16 mouse cellular contexts compared by ENCODE assay signal in genomic region chr19:14591809-14592535, GRCm38 (mm10). TPM values are rescaled to one million over a fixed set of nuclear protein-coding genes. Genes with fewer than 3 reads are reported as not detected.
DNase-seq lines count a peak whose midpoint lies in the region; ATAC-seq lines count a peak whose summit lies in the region.
"Had no signal": no experiment of that assay in that cellular context is flagged by ENCODE, and none has a peak within 500 bp of the region (broad histone marks: within the 10 kb centered on the region; RNA-seq: fewer than 3 reads in every experiment).

No protein-coding gene starts in this region.

- no peaks in the 10 kb centered on the region for H3K36me3 ChIP-seq in hindbrain, embryonic 11.5 days (ENCODE audit: control insufficient read depth, insufficient read depth, low read length)
- H3K36me3 ChIP-seq in hindbrain, embryonic 10.5 days = peaks cover 44% of the 10 kb centered on the region
- peaks cover 53% of the 10 kb centered on the region for H3K36me3 ChIP-seq in forebrain, embryonic 10.5 days (replicated peaks)
- H3K36me3 ChIP-seq in hindbrain, embryonic 14.5 days (replicated peaks; ENCODE audit: control insufficient read depth, insufficient read depth) = peaks cover 4% of the 10 kb centered on the region; the same call in 1 of the 2 replicates
- H3K36me3 ChIP-seq in neural tube, embryonic 12.5 days = no peaks in the 10 kb centered on the region

- WGBS in hindbrain, embryonic 11.5 days = 74% methylated on average over 10 of the region's 10 CpGs
- 75% methylated on average over 10 of the region's 10 CpGs for WGBS in hindbrain, embryonic 10.5 days
- 61% methylated on average over 10 of the region's 10 CpGs for WGBS in forebrain, embryonic 10.5 days
- WGBS in hindbrain, embryonic 14.5 days = 40% methylated on average over 10 of the region's 10 CpGs
- 59% methylated on average over 10 of the region's 10 CpGs for WGBS in neural tube, embryonic 12.5 days

- H3K9me3 ChIP-seq in hindbrain, embryonic 11.5 days (ENCODE audit: control insufficient read depth, low read length) = no peaks in the 10 kb centered on the region
- no peaks in the 10 kb centered on the region for H3K9me3 ChIP-seq in hindbrain, embryonic 10.5 days
- no peaks in the 10 kb centered on the region for H3K9me3 ChIP-seq in forebrain, embryonic 10.5 days
- H3K9me3 ChIP-seq in hindbrain, embryonic 14.5 days (ENCODE audit: control insufficient read depth, low read length) = no peaks in the 10 kb centered on the region
- H3K9me3 ChIP-seq in neural tube, embryonic 12.5 days = no peaks in the 10 kb centered on the region
- H3K9me3 ChIP-seq: heart, embryonic 12.5 days; megakaryocyte, embryonic 14.5 days had no signal

- H3K4me2 ChIP-seq in hindbrain, embryonic 11.5 days (replicated peaks; ENCODE audit: low read depth, low read length) = no peak overlapping the region
- H3K4me2 ChIP-seq in hindbrain, embryonic 14.5 days (replicated peaks) = peak overlapping the region; percentile 65
- H3K4me2 ChIP-seq in neural tube, embryonic 12.5 days (replicated peaks) = peak overlapping the region; percentile 31
- H3K4me2 ChIP-seq: heart, embryonic 12.5 days; lung, embryonic 14.5 days had no signal

- peak; percentile 35 for DNase-seq in hindbrain, embryonic 11.5 days (ENCODE audit: low spot score)
- DNase-seq in hindbrain, embryonic 10.5 days (ENCODE audit: low spot score) = no peak
- DNase-seq in forebrain, embryonic 10.5 days (ENCODE audit: extremely low spot score, low spot score) = no peak
- DNase-seq in hindbrain, embryonic 14.5 days (ENCODE audit: low spot score) = no peak
- DNase-seq in T-cell, adult 2 months (ENCODE audit: low spot score) = no peak
- no peak for DNase-seq in spleen, postnatal 36 days (ENCODE audit: low spot score in 2 of 2)
- no peak for DNase-seq in cerebellum, postnatal 4 days (ENCODE audit: low spot score in 2 of 2)
- DNase-seq: cerebellum, adult 11-12 months; kidney, postnatal 25 days; layer of hippocampus, postnatal 36 days; liver; lung, embryonic 14.5 days; right cerebral cortex, postnatal 25 days had no signal

- ATAC-seq in hindbrain, embryonic 11.5 days (ENCODE audit: low FRiP score) = no peak
- ATAC-seq in hindbrain, embryonic 14.5 days (ENCODE audit: low FRiP score) = no peak
- ATAC-seq in neural tube, embryonic 12.5 days (ENCODE audit: low FRiP score, low read depth) = no peak

- no peaks in the 10 kb centered on the region for H3K27me3 ChIP-seq in hindbrain, embryonic 11.5 days (ENCODE audit: control insufficient read depth, insufficient read depth, low read length)
- H3K27me3 ChIP-seq in hindbrain, embryonic 10.5 days (ENCODE audit: insufficient read depth, poor library complexity, severe bottlenecking) = 0 out of 2 replicates have a peak, but pooled peaks cover 2% of the 10 kb centered on the region
- peaks cover 5% of the 10 kb centered on the region; the same call in 1 of the 2 replicates for H3K27me3 ChIP-seq in forebrain, embryonic 10.5 days (ENCODE audit: poor library complexity, severe bottlenecking)
- no peaks in the 10 kb centered on the region for H3K27me3 ChIP-seq in hindbrain, embryonic 14.5 days (ENCODE audit: control insufficient read depth, insufficient read depth, low read length)
- H3K27me3 ChIP-seq in neural tube, embryonic 12.5 days (replicated peaks) = no peaks in the 10 kb centered on the region
- H3K27me3 ChIP-seq: heart, embryonic 12.5 days; megakaryocyte, embryonic 14.5 days had no signal

- no peak overlapping the region for H3K4me3 ChIP-seq in hindbrain, embryonic 11.5 days (ENCODE audit: low read depth, low read length)
- no peak overlapping the region for H3K4me3 ChIP-seq in hindbrain, embryonic 10.5 days
- H3K4me3 ChIP-seq in forebrain, embryonic 10.5 days = peak overlapping the region; percentile 20; the same call in 1 of the 2 replicates
- peak overlapping the region; percentile 17 for H3K4me3 ChIP-seq in hindbrain, embryonic 14.5 days (replicated peaks; ENCODE audit: low read length)
- no peak overlapping the region for H3K4me3 ChIP-seq in neural tube, embryonic 12.5 days
- H3K4me3 ChIP-seq: heart, embryonic 12.5 days; megakaryocyte, embryonic 14.5 days had no signal

- no peak overlapping the region for H3K27ac ChIP-seq in hindbrain, embryonic 11.5 days (ENCODE audit: low read depth, low read length)
- no peak overlapping the region for H3K27ac ChIP-seq in hindbrain, embryonic 10.5 days
- H3K27ac ChIP-seq in forebrain, embryonic 10.5 days = no peak overlapping the region
- no peak overlapping the region for H3K27ac ChIP-seq in hindbrain, embryonic 14.5 days
- no peak overlapping the region for H3K27ac ChIP-seq in neural tube, embryonic 12.5 days

- no peaks in the 10 kb centered on the region; the same call in 1 of the 2 replicates for H3K4me1 ChIP-seq in hindbrain, embryonic 11.5 days (replicated peaks; ENCODE audit: control insufficient read depth, insufficient read depth, low read length)
- H3K4me1 ChIP-seq in hindbrain, embryonic 10.5 days (replicated peaks) = peaks cover 60% of the 10 kb centered on the region
- peaks cover 86% of the 10 kb centered on the region for H3K4me1 ChIP-seq in forebrain, embryonic 10.5 days
- H3K4me1 ChIP-seq in hindbrain, embryonic 14.5 days (replicated peaks; ENCODE audit: control insufficient read depth, insufficient read depth, low read length) = peaks cover 46% of the 10 kb centered on the region
- H3K4me1 ChIP-seq in neural tube, embryonic 12.5 days = peaks cover 23% of the 10 kb centered on the region

- no peak overlapping the region for H3K9ac ChIP-seq in hindbrain, embryonic 11.5 days (ENCODE audit: low read depth, low read length)
- H3K9ac ChIP-seq in hindbrain, embryonic 14.5 days = peak overlapping the region; percentile 21; the same call in 1 of the 2 replicates
- no peak overlapping the region for H3K9ac ChIP-seq in neural tube, embryonic 12.5 days
- H3K9ac ChIP-seq: heart, embryonic 12.5 days; lung, embryonic 14.5 days had no signal

RNA-seq across cellular contexts. Expression of gene Tle4, which starts 5.9 kb away (rescaled TPM):
- 23.2 and 31.1 TPM in 2 replicates for polyA plus RNA-seq in hindbrain, embryonic 11.5 days (2014; fragmentation: Nextera tagmentation; extraction: Ambion mirVana)
- polyA plus RNA-seq in hindbrain, embryonic 10.5 days (2016; fragmentation: Nextera tagmentation; extraction: Ambion mirVana) = 16.6 and 19.0 TPM in 2 replicates
- polyA plus RNA-seq in forebrain, embryonic 10.5 days (2016; fragmentation: Nextera tagmentation; extraction: Ambion mirVana) = 24.1 and 24.5 TPM in 2 replicates
- polyA plus RNA-seq in hindbrain, embryonic 14.5 days (2014; fragmentation: Nextera tagmentation; extraction: Ambion mirVana) = 25.4 and 26.8 TPM in 2 replicates
- 37.1 and 37.7 TPM in 2 replicates for polyA plus RNA-seq in neural tube, embryonic 12.5 days (2016; fragmentation: Nextera tagmentation; extraction: Ambion mirVana)

Comparison
In these comparisons a context has a peak if more than half of its experiments do, and no peak if none do; other contexts are left out.
1. H3K4me3 ChIP-seq: peak in forebrain, embryonic 10.5 days (single experiment) and hindbrain, embryonic 14.5 days (single experiment); none in hindbrain, embryonic 11.5 days (single experiment), hindbrain, embryonic 10.5 days (single experiment) and neural tube, embryonic 12.5 days (single experiment).